Mouse (Mus musculus) CH12.LX (cell line): ENCODE results near the gene Ilkap. TPM values are rescaled to one million over a fixed set of nuclear protein-coding genes. Genes with fewer than 3 reads are reported as not detected.

Experiments
- DNase-seq: peaks from one replicate; pipeline ENCODE4 v3.0.0-alpha.2; 2013; ENCODE audit errors: extremely low read depth
- H3K27ac ChIP-seq: 2 replicates; pipeline ENCODE4 v1.5.1; 2012; ENCODE audit warnings: low read depth, mild to moderate bottlenecking, control low read depth, moderate library complexity; ENCODE audit not compliant: insufficient read depth
- H3K27me3 ChIP-seq: replicated peaks from 2 replicates; pipeline ENCODE3; 2012; ENCODE audit warnings: inconsistent platforms
- H3K36me3 ChIP-seq, 2 experiments: replicated peaks in 1 of 2; 2 replicates each; pipeline versions ENCODE3 to v1.6.1; 2012; ENCODE audit warnings: inconsistent platforms in 1 of 2, low read length in 1 of 2, mild to moderate bottlenecking in 1 of 2, mixed read lengths in 1 of 2, moderate library complexity in 1 of 2; ENCODE audit not compliant: control insufficient read depth in 1 of 2, insufficient read depth in 1 of 2
- H3K4me1 ChIP-seq, 2 experiments: 2 replicates each; pipeline ENCODE4 v1.6.1; 2012; ENCODE audit warnings: inconsistent platforms in 1 of 2, moderate library complexity in 1 of 2; ENCODE audit not compliant: insufficient read depth in 2 of 2, control insufficient read depth in 1 of 2
- H3K4me2 ChIP-seq: 2 replicates; pipeline ENCODE4 v1.6.1; 2012; ENCODE audit warnings: low read depth, mild to moderate bottlenecking, control low read depth; ENCODE audit not compliant: poor library complexity, insufficient read depth, severe bottlenecking
- H3K4me3 ChIP-seq, 3 experiments: fragments of 150-350 bp in 1 of 3; sonication (generic) in 1 of 3; replicated peaks in 1 of 3; 2 replicates each; pipeline versions ENCODE3 to v1.5.1; 2011 to 2012; ENCODE audit warnings: low read depth in 2 of 3, low read length in 2 of 3, mild to moderate bottlenecking in 2 of 3, moderate library complexity in 2 of 3, control low read depth in 1 of 3, improper control_type of control experiment in 1 of 3, inconsistent platforms in 1 of 3, mixed read lengths in 1 of 3; ENCODE audit not compliant: poor library complexity in 1 of 3
- H3K79me2 ChIP-seq: replicated peaks from 2 replicates; pipeline ENCODE4 v1.6.1; 2012; ENCODE audit warnings: mild to moderate bottlenecking, moderate library complexity; ENCODE audit not compliant: control insufficient read depth, poor library complexity, insufficient read depth, severe bottlenecking; ENCODE audit errors: extremely low read depth
- H3K9ac ChIP-seq: 2 replicates; pipeline ENCODE4 v1.6.1; 2012; ENCODE audit warnings: low read depth, mild to moderate bottlenecking, control low read depth, moderate library complexity; ENCODE audit not compliant: insufficient read depth
- H3K9me3 ChIP-seq: replicated peaks from 2 replicates; pipeline ENCODE3; 2012; ENCODE audit warnings: low read length, inconsistent platforms, mixed read lengths
- BHLHE40 ChIP-seq: IDR thresholded peaks from 2 replicates; pipeline ENCODE4 v1.6.1; 2011; ENCODE audit warnings: mild to moderate bottlenecking, low read depth, low read length, improper control_type of control experiment
- CHD2 ChIP-seq: IDR thresholded peaks from 2 replicates; pipeline ENCODE4 v1.6.1; 2011; ENCODE audit warnings: low read length, improper control_type of control experiment
- E2F4 ChIP-seq: IDR thresholded peaks from 2 replicates; pipeline ENCODE4 v1.6.1; 2011; ENCODE audit warnings: low read depth, low read length, improper control_type of control experiment; ENCODE audit not compliant: insufficient replicate concordance
- GABPA ChIP-seq: IDR thresholded peaks from 2 replicates; pipeline ENCODE4 v1.6.1; 2012; ENCODE audit warnings: low read depth, low read length, improper control_type of control experiment, inconsistent platforms; ENCODE audit not compliant: insufficient replicate concordance
- IRF4 ChIP-seq: IDR thresholded peaks from 2 replicates; pipeline ENCODE4 v1.6.1; 2014; ENCODE audit warnings: low read depth, mild to moderate bottlenecking, inconsistent platforms, low read length, improper control_type of control experiment
- JUND ChIP-seq: conservative IDR thresholded peaks from 2 replicates; pipeline ENCODE4 v1.6.1; 2011; ENCODE audit warnings: low read depth, low read length, improper control_type of control experiment
- KAT2A ChIP-seq: IDR thresholded peaks from 2 replicates; pipeline ENCODE4 v1.6.1; 2012; ENCODE audit warnings: low read length, improper control_type of control experiment, inconsistent platforms; ENCODE audit not compliant: insufficient replicate concordance
- MXI1 ChIP-seq: IDR thresholded peaks from 2 replicates; pipeline ENCODE4 v1.6.1; 2011; ENCODE audit warnings: mild to moderate bottlenecking, low read depth, low read length, improper control_type of control experiment
- NRF1 ChIP-seq: IDR thresholded peaks from 2 replicates; pipeline ENCODE4 v1.6.1; 2014; ENCODE audit warnings: low read depth, mild to moderate bottlenecking, inconsistent platforms, low read length, improper control_type of control experiment, moderate library complexity
- POLR2AphosphoS2 ChIP-seq: IDR thresholded peaks from 2 replicates; pipeline ENCODE4 v1.6.1; 2011; ENCODE audit warnings: low read depth, low read length, improper control_type of control experiment
- SMC3 ChIP-seq: IDR thresholded peaks from 2 replicates; pipeline ENCODE4 v1.6.1; 2011; ENCODE audit warnings: low read depth, low read length, improper control_type of control experiment
- TBP ChIP-seq: conservative IDR thresholded peaks from 2 replicates; pipeline ENCODE4 v1.6.1; 2011; ENCODE audit warnings: low read depth, low read length, improper control_type of control experiment
- UBTF ChIP-seq: IDR thresholded peaks from 2 replicates; pipeline ENCODE4 v1.6.1; 2012; ENCODE audit warnings: low read depth, mild to moderate bottlenecking, inconsistent platforms, low read length, improper control_type of control experiment, moderate library complexity
- USF1 ChIP-seq: IDR thresholded peaks from 2 replicates; pipeline ENCODE4 v1.6.1; 2014; ENCODE audit warnings: low read depth, mild to moderate bottlenecking, inconsistent platforms, low read length, improper control_type of control experiment
- dilution Hi-C: fragments of 300-500 bp; cut with MboI; formaldehyde crosslinking; loops from 2 replicates; pipeline ENCODE4 v1.14.3; 2020; ENCODE audit warnings: low sequenced_read_pairs; ENCODE audit not compliant: extremely low pct_unique_long_range_greater_than_20kb, extremely low pct_ligation_motif_present
- in situ Hi-C: fragments of 300-500 bp; cut with MboI; formaldehyde crosslinking; loops from 3 replicates; pipeline ENCODE4 v1.14.3; 2019; ENCODE audit warnings: low sequenced_read_pairs, low pct_ligation_motif_present, low pct_unique_long_range_greater_than_20kb, mixed read lengths
- polyA plus RNA-seq: library from polyadenylated mRNA; unstranded; fragments of >175 nt; gene quantifications from 2 replicates; pipeline ENCODE4 v1.2.1, GENCODE M21; 2012; ENCODE audit warnings: low read depth; ENCODE audit not compliant: insufficient read length
- total RNA-seq, 2 experiments: library from RNA; depleted of rRNA; stranded (reverse); fragments of 300-350 nt in 1 of 2; fragments of >200 nt in 1 of 2; gene quantifications; 2 replicates each; pipeline ENCODE4 v1.2.3; 2012 to 2014

The Ilkap gene
- total and polyA plus RNA-seq, 3 experiments: 77.9 to 101 (median 79.1) TPM

DNA sequence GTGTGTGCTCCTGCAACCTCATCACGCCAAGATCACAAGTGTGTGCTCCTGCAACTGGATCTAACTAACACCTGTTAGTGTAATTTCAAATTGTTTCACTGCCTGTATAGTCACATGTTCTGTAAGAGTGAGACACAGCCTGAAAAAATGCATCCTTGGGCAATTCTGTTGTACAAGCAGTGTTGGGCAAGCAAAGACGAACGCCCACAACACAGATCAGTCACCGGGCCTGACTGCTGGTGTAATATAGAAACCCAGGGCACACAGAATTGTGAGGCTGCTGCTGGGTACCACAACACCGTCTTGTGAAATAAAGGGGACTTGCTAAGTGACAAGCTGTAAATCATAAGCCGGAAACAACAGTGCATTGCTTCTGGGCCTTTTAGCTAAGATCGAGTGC, 39.0 kb upstream of the Ilkap start:
- Histone ChIP-seq H3K36me3 (peaks cover 35 to 67% of the 10 kb centered on the region in 2 experiments), H3K4me2 (no peak overlapping the region), H3K9ac (no peak overlapping the region), H3K79me2 (no peaks in the 10 kb centered on the region), H3K27me3 (no peaks in the 10 kb centered on the region), H3K27ac (no peak overlapping the region), H3K9me3 (no peaks in the 10 kb centered on the region), H3K4me3 (no peak overlapping the region), H3K4me1 (peaks cover 16 to 37% of the 10 kb centered on the region in 2 experiments)
- no peak for DNase-seq
- in situ Hi-C loops (no loop called here), dilution Hi-C loops (no loop called here)
- TF ChIP-seq UBTF (no peak), GABPA (no peak), CHD2 (no peak), E2F4 (no peak), NRF1 (no peak), TBP (no peak), IRF4 (no peak)

DNA sequence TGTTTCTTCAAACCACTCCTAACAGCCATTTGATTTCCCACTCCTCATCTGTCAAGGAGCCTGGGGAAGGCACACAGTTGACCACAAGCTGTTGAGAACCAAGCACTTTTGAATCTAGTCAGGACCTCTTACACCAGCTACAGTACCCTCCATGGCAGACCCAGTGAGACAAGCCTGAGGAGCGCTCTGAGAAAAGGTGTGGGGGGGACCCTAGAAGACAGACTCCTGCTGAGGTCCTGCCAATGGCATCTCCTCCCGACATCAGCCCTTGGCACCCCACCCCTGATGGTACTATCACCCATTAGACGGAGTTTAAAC, 38.4 kb upstream of the Ilkap start:
- Histone ChIP-seq H3K4me2 (no peak overlapping the region), H3K4me3 (no peak overlapping the region), H3K36me3 (peaks cover 35 to 68% of the 10 kb centered on the region in 2 experiments), H3K9ac (no peak overlapping the region), H3K9me3 (no peaks in the 10 kb centered on the region), H3K27ac (no peak overlapping the region)
- dilution Hi-C loops: no loop called here
- TF ChIP-seq POLR2AphosphoS2 (no peak), E2F4 (no peak), BHLHE40 (no peak), JUND (no peak), NRF1 (no peak), MXI1 (no peak), USF1 (no peak), KAT2A (no peak), SMC3 (no peak), CHD2 (no peak), TBP (no peak)
- TF ChIP-seq, all 38 proteins: peak for 0
- Histone ChIP-seq H3K27me3 (no peaks in the 10 kb centered on the region), H3K4me1 (peaks cover 16 to 36% of the 10 kb centered on the region in 2 experiments), H3K79me2 (no peaks in the 10 kb centered on the region)
- no peak for DNase-seq
- in situ Hi-C loops: no loop called here
